Mouse (Mus musculus) adrenal gland, postnatal 4 days (tissue): ENCODE results near the gene Nrbf2. TPM values are rescaled to one million over a fixed set of nuclear protein-coding genes. Genes with fewer than 3 reads are reported as not detected.

Experiments used
- DNase-seq, 2 experiments: peaks; one replicate each; pipeline ENCODE4 v3.0.0; 2021 to 2022; ENCODE audit warnings: low spot score in 2 of 2, mixed read lengths in 2 of 2
- total RNA-seq, 2 experiments: library from RNA; stranded (reverse); gene quantifications; 2 replicates each; pipeline ENCODE4 v1.2.3; 2021

Gene Nrbf2
- total RNA-seq, 2 experiments from 2014 or later, result 15.5 to 16.3 TPM

DNA sequence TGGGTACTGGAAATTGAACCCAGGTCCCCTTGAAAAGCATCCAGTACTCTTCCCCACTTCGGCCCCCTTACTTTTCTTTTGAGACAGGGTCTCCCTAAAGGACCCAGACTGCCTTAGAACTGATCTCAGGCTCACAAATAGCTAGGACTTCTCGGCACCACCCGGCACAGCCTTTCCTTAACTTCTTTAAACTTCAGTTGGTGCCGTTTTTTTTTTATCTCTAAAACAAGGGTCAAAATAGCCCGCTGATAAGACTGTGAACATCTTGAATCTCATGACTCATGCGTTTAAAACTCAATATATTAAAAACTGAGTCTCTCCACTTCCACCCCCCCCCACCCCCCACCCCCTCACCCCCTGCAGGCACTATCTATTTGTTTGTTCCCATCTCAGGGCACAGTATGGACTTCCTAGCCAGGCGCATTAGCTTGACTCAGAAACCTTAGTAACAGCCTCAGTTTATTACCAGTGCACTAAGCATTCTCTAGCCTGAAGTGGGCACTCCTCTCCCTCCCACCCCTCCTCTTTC, 10.9 kb upstream of the Nrbf2 start:
- DNase-seq, result no peak

DNA sequence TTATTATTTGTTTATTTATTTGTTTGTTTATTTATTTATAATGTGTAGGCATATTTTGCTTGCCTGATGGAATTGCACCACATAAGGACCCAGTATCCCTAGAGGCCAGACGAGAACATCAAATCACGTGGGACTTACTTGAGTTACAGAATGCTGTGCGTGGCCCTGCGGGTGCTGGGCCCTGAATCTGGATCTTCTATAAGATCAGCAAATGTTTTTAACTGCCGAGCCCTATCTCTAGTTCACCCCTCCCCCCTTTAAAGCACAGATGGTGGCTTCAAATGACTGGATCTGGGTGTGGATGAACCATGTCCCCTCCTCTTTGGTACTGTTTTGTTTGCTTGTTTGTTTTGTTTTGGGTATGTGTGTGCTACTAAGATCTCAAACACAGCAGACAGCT, 10.2 kb upstream of the Nrbf2 start:
- no peak for DNase-seq

DNA sequence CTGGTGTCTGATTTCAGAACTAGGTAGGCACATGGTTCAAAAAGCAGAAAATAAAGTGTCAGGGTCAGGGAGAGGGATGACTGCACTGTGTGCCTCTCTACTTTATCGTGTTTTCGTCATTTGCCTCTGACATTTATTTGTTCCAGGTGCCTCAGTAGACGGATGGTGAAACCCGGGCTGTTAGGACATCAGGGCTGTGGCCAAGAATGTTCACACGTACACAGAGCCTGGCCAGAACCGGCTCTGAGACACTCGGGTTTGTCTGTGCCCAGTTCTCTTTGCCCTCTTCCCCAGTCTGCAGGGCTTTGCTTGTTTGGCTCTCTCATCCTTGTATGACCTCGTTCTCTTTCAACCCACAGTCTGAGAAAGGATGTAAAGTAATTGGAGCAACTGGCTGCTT, 6.0 kb upstream of the Nrbf2 start:
- DNase-seq, result no peak

DNA sequence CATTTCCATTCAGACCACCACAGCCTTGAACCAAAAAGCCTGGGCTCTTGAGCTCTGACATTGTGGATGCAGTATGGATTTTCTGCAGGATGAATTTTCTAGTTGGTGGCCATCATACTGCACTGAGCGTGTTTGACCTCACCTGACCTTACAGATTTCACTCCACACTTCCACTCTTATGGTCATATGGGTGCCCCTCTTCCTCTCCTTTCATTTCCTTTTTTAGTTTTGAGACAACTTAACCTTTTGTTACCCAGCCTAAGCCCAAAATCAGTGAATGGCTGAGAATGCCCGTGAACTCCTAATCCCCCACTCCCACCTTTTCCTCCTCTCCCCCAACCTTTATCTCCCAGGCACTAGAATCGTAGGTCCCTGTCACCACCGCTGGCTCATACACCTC, 5.5 kb upstream of the Nrbf2 start:
- DNase-seq, result no peak

DNA sequence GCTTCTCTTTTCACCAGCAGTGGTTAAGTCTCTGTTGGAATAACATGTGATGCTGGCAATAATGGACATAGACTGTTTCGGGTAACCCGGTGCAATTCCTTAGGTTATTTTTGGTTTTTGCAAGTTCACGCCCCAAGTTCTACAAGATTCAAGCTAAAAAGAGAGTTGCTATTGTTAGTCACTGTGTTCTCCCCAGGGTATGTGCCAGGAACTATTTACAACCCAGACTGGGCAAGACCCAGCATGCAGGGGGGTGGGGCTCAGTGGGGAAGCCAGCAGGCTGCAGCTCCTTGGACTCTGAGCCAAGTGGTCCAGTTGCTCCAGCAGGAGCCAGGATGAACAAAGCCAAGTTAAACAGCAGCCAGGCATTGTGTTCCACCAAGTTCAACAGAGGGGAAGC, 2.8 kb upstream of the Nrbf2 start:
- peak in 1 of 2 experiments; percentile 5 for DNase-seq

DNA sequence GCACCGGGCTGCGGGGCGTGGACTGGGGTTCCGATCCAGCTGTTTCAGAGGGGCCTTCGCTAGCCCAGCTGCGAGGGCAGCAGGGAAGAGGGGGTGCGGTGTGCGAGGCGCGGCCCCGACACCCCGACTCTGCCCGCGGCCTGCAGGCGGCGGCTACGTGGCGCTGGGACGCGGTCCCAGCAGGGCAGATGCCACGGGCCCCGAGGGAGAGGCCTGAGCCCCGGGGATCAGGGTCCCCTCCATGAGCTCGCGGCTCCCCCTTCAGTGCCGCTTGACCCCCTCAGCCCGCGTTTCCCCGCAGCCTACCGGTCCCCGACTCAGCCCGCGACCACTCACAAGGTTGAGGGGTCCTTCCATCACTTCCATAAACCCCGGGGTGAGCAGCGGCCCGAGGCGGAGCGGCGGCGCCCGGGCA, 337 bp downstream of the Nrbf2 start:
- DNase-seq, result peak in 1 of 2 experiments; percentile 15

DNA sequence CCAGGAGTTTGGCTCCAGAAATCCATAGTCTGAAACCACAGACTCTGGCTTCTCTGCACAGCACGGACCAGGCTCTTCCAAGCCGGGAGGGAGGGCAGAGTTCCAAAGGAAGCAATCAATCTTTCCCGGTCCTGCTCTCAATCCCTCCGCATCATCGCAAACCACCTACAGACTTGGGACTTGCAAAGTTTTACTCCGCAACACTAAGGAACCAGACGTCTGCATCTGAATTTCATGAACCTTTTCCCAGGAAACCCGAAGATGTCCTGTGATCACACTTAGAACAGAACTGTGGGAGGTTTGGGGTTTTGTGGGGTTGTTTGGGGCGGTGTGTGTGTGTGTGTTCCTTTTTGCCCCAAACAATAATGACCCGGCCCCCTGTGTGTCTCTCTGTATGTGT, 794 bp downstream of the Nrbf2 start:
- peak in 1 of 2 experiments; percentile 16 for DNase-seq

DNA sequence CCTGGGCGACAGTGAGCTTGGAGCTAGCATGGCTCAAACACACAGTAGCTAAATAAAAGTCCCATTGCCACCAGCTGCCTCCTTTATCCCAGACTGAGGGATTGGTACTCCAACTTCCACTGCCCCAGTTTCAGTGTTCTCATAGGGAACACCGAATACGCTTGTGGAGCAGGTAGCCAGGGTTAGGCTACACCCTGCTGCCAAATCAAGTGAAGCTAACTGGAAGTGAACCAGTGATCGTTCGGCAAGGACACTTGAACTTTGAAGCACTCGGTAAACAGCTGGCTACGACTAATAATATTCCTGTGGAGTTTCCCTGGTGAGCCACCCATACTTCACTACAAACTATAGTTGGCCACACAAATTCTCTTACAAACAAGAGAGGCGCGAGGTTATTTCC, 1.6 kb downstream of the Nrbf2 start:
- DNase-seq, result no peak

DNA sequence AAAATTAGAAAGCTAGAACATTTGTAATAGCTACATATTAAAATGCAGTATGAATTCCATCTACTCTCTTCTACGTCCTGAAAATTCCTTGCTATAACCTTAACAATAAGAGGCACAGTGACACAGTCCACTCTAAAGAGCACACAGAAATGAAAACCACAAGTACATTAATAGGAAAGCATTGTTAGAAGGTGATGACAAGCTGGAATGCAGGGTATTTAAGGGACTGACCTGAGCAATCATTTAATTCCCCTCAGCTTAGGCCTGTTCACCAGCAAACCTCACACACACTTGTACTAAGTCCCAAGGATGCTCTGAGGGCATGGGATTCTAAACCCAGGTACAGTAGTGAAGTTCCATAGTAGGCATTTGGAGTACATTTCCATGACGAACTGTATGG, 2.6 kb downstream of the Nrbf2 start:
- DNase-seq, result no peak

DNA sequence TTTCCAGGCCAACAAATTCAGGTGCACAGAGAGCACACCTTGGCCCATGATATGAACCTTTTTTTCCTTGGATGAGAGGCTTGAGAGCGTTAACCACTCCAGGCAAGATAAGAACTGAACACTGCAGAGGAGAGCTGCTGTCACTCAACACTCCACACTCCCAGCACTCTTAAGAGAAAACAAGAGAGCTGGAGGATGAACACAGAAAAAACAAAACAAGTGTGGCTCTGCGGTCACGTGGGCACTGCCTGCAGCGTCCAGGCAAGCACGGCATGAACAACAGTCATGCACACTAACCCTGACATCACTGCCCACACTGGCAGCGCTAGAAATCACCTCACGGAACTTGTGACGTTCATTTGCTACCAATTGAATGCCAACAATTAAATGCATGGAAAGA, 3.3 kb downstream of the Nrbf2 start:
- no peak for DNase-seq

DNA sequence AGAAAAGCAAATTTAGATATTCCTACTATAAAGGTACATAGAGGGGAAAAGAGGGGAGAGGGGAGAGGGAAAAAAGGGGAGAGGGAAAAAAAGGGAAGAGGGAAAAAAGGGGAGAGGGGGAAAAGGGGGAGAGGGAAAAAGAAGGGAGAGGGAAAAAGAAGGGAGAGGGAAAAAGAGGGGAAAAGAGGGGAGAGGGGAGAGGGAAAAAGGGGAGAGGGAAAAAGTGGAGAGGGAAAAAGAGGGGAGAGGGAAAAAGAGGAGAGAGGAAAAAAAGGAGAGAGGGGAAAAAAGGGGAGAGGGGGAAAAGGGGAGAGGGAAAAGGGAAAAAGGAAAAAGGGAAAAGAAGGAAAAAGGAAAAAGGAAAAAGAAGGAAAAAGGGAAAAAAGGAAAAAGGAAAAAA, 9.2 kb downstream of the Nrbf2 start:
- DNase-seq, result no peak

DNA sequence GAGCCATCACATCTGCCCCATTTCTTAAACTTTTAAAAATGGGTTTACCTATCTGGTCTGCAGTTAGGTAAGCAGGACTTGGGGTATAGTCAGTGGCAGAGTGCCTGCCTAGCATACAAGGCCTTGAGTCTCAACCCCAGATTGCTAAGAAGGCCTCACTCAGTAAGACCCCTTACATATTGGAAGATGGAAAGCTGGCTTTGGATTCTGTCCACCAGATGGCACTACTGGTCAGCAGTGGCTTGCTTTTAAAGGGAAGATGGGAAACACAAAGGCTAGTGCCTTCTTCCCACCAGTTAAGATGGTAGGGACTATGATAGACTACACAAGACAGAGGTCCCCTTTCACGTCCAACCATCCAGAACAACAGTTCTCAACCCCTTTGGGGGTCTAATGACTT, 20.3 kb downstream of the Nrbf2 start:
- peak in 1 of 2 experiments; percentile 32 for DNase-seq

DNA sequence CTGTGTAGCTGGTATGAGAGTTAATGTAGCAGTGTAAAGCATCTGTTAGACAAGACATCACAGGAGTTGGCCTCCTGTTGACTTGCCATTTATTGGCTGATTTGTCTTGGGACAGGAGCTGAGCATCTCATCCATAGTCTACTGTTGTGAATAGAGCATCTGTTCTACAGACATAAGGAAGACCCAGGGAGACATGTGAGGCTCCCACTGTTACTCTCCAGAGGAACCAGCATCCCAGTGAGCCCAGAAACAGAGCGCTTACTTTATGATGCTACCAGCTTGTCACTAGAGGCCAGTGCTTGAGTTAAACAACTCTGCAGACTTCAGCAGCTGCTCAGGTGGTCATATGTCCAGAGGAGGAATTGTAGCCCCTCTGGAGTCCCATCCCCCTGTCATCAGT, 32.0 kb downstream of the Nrbf2 start:
- no peak for DNase-seq

DNA sequence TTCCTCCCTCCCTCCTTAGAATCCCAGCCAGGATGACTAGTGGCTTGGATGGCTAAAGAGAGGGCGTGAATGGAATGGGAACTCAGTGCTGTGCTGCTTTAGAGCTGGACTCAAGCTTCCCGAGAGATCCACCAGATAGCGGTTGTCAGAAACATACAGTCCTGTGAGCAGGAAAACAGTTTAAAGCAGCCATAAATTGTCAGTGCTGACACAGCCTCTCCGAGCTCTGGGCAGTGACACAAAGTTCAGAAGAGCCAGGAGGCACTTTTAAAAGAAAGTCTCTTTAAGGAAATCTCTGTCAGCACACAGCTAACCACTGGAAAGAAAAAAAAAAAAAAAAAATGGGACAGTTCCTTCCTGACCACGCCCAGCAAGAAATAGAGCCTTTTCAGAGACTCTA, 32.8 kb downstream of the Nrbf2 start:
- DNase-seq, result no peak

DNA sequence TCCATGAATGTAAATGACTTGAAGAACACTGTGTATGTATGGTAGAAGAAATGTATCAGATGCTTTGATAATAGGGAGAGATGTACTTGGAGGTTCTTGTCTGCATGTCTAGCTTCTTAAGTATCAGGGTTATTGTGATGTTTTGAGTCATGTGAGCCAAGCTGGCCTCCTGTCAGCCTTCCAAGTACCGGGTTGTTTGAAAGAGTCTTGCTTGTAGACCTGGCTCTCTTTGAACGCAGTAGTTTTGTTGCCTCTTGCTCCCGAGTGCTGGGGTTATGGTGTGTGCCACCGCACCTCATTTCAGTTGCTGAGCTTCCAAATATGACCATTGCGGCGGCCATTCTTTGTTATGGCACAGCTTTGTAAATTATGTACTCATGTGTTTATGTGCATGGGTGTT, 34.3 kb downstream of the Nrbf2 start:
- no peak for DNase-seq

DNA sequence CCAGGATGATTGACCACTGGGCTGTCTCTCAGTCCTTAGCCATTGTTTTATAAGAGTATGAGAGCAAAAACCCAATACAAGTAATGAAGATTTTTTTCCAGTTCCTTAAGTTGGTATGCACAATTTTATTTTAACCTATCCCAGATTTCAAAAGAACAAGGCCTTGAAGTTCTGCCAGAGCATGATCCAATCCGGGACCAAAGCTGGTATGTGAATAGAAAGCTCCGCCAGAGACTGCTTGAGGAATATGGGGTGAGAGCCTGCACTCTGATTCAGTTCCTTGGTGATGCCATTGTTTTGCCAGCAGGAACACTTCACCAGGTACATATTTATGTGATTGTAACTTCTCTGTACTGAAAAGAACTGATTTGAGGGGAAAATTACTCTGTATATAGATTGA, 35.6 kb downstream of the Nrbf2 start:
- no peak for DNase-seq

DNA sequence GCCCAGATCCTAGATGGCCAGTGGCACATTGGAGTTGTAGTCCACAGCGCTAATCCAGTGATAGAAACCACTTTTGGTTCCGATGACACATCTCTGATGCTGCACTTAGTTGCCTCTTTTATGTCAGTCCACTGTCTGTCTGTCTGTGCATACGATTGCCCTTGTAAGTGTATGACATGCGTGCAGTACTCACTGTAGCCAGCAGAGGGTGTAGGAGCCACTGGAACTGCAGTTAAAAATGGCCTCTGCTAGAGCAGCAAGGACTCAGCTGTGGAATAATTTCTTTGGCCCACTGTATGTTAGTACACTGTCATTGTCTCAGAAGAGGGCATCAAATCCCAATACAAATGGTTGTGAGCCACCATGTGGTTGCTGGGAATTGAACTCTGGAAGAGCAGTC, 38.0 kb downstream of the Nrbf2 start:
- DNase-seq, result peak; percentile 8 to 16

DNA sequence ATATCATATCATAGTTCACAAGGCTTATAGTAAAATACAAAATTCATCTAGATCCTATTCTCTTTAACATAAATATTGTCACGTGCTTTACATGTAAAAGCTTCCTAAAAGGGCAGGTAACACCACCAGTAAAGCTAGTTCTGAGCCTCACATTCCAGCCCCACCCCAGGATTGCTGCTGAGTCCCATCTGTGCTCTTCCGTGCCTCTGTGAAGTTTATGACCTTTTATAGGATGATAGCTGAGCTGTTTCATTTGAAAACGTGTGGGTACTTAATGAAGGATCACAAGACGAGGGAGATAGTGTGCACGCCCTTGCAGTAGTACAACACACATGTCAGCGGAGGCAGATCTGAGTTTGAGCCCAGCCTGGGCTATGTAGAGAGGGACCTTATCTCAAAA, 54.7 kb downstream of the Nrbf2 start:
- DNase-seq, result no peak

DNA sequence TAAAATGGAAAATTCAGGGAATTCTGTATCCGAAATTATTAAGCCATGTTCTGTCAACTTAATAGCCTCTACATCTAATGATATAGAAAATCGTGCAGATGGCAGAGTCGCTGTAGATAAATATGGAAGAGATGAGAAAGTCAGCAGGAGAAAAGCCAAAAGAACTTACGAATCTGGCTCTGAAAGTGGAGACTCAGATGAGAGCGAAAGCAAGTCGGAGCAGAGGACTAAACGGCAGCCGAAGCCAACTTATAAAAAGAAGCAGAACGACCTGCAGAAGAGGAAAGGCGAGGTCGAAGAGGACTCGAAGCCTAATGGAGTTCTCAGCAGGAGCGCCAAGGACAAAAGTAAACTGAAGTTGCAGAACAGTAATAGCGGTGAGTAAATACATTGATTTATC, 58.6 kb downstream of the Nrbf2 start:
- no peak for DNase-seq

DNA sequence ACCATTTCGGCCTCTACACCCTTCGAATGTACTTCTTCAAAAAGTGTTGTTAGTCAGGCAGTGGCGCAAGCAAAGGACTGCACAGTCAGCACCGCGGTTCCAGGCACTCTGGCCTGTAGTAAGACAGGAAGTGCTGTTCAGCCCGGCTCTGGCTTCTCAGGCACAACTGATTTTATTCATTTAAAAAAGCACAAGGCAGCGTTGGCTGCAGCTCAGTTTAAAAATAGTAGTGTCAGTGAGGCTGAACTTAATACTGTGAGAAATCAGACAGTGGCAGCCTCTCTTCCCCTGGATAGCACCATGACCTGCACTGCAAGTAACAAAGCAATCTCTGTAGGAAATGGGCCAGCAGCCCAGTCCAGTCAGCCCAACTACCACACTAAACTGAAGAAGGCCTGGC, 59.0 kb downstream of the Nrbf2 start:
- no peak for DNase-seq

DNA sequence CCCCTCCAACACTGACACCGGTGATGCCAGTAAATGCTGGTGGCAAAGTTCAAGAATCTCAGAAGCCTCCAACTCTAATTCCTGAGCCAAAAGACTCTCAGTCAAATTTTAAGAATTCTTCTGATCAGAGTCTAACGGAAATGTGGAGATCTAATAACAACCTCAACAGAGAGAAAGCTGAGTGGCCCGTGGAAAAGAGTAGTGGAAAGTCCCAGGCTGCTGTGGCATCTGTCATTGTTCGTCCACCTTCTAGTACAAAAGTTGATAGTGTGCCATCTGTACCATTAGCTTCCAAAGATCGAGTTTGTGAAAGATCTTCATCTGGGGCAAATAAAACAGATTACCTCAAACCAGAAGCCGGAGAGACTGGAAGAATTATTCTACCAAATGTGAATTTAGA, 59.6 kb downstream of the Nrbf2 start:
- DNase-seq, result no peak

DNA sequence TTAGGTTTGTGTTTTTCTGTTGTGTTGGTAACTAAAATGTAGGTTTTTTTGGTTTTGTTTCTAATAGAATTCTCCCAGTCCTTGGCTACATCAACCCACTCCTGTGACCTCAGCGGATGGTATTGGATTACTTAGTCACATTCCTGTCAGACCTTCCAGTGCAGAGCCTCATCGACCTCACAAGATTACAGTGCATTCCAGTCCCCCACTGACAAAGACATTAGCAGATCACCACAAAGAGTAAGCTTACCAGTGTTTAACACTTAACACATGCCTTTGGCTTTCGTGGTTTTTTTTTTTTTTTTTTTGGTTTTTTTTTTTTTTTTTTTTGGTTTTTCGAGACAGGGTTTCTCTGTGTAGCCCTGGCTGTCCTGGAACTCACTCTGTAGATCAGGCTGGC, 61.2 kb downstream of the Nrbf2 start:
- no peak for DNase-seq

DNA sequence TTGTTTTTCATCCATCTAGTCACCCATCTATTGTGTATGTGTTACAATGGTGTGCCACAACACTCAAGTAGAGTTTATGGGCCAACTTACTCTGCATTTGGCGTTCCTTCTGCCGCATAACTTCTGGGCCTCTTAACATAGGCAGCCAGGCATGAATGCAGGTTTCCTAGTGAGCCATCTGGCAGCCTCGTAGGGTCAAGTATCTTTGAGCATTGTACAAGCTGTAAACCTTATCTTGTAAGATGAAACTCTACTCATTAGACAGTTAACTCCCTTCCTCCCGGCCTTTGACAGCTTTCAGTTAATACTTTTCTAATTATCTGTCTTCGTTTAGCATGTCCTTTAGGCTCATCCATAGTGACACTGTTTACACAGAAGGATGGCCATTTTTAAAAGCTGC, 63.8 kb downstream of the Nrbf2 start:
- DNase-seq, result no peak

DNA sequence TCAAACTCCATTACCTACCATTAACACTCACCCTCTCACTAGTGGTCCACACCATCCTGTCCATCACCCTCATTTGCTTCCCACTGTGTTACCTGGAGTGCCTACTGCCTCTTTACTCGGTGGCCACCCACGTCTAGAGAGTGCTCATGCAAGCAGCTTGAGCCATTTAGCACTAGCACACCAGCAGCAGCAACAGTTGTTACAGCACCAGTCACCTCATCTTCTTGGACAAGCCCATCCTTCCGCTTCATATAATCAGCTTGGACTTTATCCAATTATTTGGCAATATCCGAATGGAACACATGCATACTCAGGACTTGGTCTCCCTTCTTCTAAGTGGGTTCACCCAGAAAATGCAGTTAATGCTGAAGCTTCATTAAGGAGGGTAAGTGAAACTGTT, 64.9 kb downstream of the Nrbf2 start:
- DNase-seq, result no peak
